Mouse (Mus musculus) liver, adult 2 months (tissue): ENCODE data around the gene Rdh5.

Experiments
- CTCF ChIP-seq: fragments of 200-500 bp; IDR thresholded peaks from 2 replicates; pipeline ENCODE4 v1.5.1; 2011; ENCODE audit warnings: low read depth, low read length, control low read depth
- POLR2A ChIP-seq: fragments of 200-500 bp; IDR thresholded peaks from 2 replicates; pipeline ENCODE4 v1.6.1; 2011; ENCODE audit warnings: low read length, control low read depth; ENCODE audit not compliant: insufficient read depth; ENCODE audit errors: extremely low read depth

GRCm38 (mm10) chr10:128878291-128878690 is 44.4 kb downstream of the Rdh5 start:
- TF ChIP-seq CTCF (no peak), POLR2A (no peak)
